Mouse (Mus musculus) retina, postnatal 1 day (tissue): ENCODE results near the gene Rtca.

Experiments used
- DNase-seq: peaks from one replicate; pipeline ENCODE4 v3.0.0-alpha.2; 2012

Rtca gene

GRCm38 (mm10) chr3:116474602-116475001 is 33.4 kb downstream of the Rtca start:
- DNase-seq, result no peak

GRCm38 (mm10) chr3:116465709-116466108 is 42.3 kb downstream of the Rtca start:
- DNase-seq, result no peak

GRCm38 (mm10) chr3:116464318-116464717 is 43.7 kb downstream of the Rtca start:
- no peak for DNase-seq

GRCm38 (mm10) chr3:116461053-116461452 is 47.0 kb downstream of the Rtca start:
- DNase-seq, result no peak

GRCm38 (mm10) chr3:116454529-116454928 is 53.5 kb downstream of the Rtca start:
- no peak for DNase-seq

- no peak for DNase-seq
Observed at GRCm38 (mm10) chr3:116450741-116451140, 57.3 kb downstream of the Rtca start.

- no peak for DNase-seq
Observed at GRCm38 (mm10) chr3:116444327-116444726, 63.7 kb downstream of the Rtca start.

GRCm38 (mm10) chr3:116442788-116443187 is 65.2 kb downstream of the Rtca start:
- no peak for DNase-seq

GRCm38 (mm10) chr3:116441518-116442205 is 66.3 kb downstream of the Rtca start:
- DNase-seq, result no peak

- DNase-seq, result no peak
Observed at GRCm38 (mm10) chr3:116440066-116440997, 67.7 kb downstream of the Rtca start.
